Mouse (Mus musculus): Measurements from ENCODE around the gene Rapgef3. TPM values are rescaled to one million over a fixed set of nuclear protein-coding genes. Genes with fewer than 3 reads are reported as not detected.

The Rapgef3 gene
- total and polyA plus RNA-seq, 3 experiments = 2.5 to 3.4 (median 3.2) TPM

GRCm38 (mm10) chr15:97763256-97764049 is 4.3 kb downstream of the Rapgef3 start:
- DNase-seq (ENCODE audit: extremely low read depth) = no peak
- Histone ChIP-seq H3K4me3 (replicated peaks in 1 of 3; ENCODE audit: low read depth in 2 of 3, low read length in 2 of 3, poor library complexity in 1 of 3) (no peak overlapping the region), H3K27ac (ENCODE audit: insufficient read depth, low read depth) (no peak overlapping the region), H3K9ac (ENCODE audit: insufficient read depth, low read depth) (no peak overlapping the region), H3K27me3 (replicated peaks) (peaks cover 3% of the 10 kb centered on the region), H3K4me1 (ENCODE audit: control insufficient read depth in 1 of 2, insufficient read depth in 2 of 2) (peaks cover 27 to 67% of the 10 kb centered on the region in 2 experiments), H3K79me2 (replicated peaks; ENCODE audit: control insufficient read depth, extremely low read depth, insufficient read depth, poor library complexity, severe bottlenecking) (no peaks in the 10 kb centered on the region), H3K9me3 (replicated peaks; ENCODE audit: low read length) (no peaks in the 10 kb centered on the region), H3K4me2 (ENCODE audit: insufficient read depth, low read depth, poor library complexity, severe bottlenecking) (no peak overlapping the region), H3K36me3 (replicated peaks in 1 of 2; ENCODE audit: control insufficient read depth in 1 of 2, insufficient read depth in 1 of 2, low read length in 1 of 2) (peaks cover 7 to 15% of the 10 kb centered on the region in 2 experiments)
- in situ Hi-C loops (cut with MboI; ENCODE audit: low pct_ligation_motif_present, low pct_unique_long_range_greater_than_20kb, low sequenced_read_pairs) = no loop called here
- dilution Hi-C loops (cut with MboI; ENCODE audit: extremely low pct_ligation_motif_present, extremely low pct_unique_long_range_greater_than_20kb, low sequenced_read_pairs) = no loop called here
- TF ChIP-seq MEF2A (IDR thresholded peaks at IDR 0.05; ENCODE audit: borderline replicate concordance, low read depth, low read length) = no peak
- TF ChIP-seq RCOR1 (conservative IDR thresholded peaks at IDR 0.05; ENCODE audit: low read depth, low read length) = no peak
- no peak for TF ChIP-seq EP300 (IDR thresholded peaks at IDR 0.05; ENCODE audit: low read length)
- TF ChIP-seq ELF1 (IDR thresholded peaks at IDR 0.05; ENCODE audit: low read depth, low read length) = no peak
- TF ChIP-seq MAFK (IDR thresholded peaks at IDR 0.05; ENCODE audit: insufficient replicate concordance, low read length) = no peak
- TF ChIP-seq NRF1 (IDR thresholded peaks at IDR 0.05; ENCODE audit: low read depth, low read length) = no peak
- no peak for TF ChIP-seq USF2 (conservative IDR thresholded peaks at IDR 0.05; ENCODE audit: low read depth, low read length)
- TF ChIP-seq ZNF384 (IDR thresholded peaks at IDR 0.05; ENCODE audit: low read depth, low read length) = no peak

DNA sequence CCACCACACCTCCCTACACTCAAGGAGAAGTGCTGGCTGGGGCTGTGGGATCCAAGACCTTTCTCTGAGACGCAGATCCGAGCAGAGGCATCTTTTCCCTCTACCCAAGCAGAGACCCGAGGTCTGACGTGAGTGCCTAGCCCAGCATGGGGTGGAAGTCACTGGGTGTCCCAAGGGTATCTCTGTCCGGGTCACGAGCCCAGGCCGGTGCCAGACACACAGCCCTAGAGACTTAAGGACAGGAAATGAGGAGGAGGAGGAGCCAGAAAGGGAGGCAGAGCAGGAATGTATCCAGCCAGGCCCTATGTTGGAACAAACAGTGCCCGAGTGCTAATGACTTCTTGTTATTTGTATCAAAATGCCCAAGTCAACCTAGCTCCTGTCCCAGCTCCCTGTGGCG is 5.0 kb downstream of the Rapgef3 start:
- H3K27ac ChIP-seq (ENCODE audit: insufficient read depth, low read depth) = no peak overlapping the region
- H3K9me3 ChIP-seq (replicated peaks; ENCODE audit: low read length) = no peaks in the 10 kb centered on the region
- no peak overlapping the region for H3K9ac ChIP-seq (ENCODE audit: insufficient read depth, low read depth)
- TF ChIP-seq CTCF (conservative IDR thresholded peaks at IDR 0.05 in 1 of 2, IDR thresholded peaks at IDR 0.05 in 1 of 2; ENCODE audit: low read depth in 2 of 2, low read length in 2 of 2) (no peak), BHLHE40 (IDR thresholded peaks at IDR 0.05; ENCODE audit: low read depth, low read length) (peak; percentile 54; the same call in 1 of the 2 replicates)
- H3K4me1 ChIP-seq (ENCODE audit: control insufficient read depth in 1 of 2, insufficient read depth in 2 of 2) = peaks cover 27 to 62% of the 10 kb centered on the region in 2 experiments
- H3K27me3 ChIP-seq (replicated peaks) = peaks cover 3% of the 10 kb centered on the region
- H3K79me2 ChIP-seq (replicated peaks; ENCODE audit: control insufficient read depth, extremely low read depth, insufficient read depth, poor library complexity, severe bottlenecking) = no peaks in the 10 kb centered on the region
- dilution Hi-C loops (cut with MboI; ENCODE audit: extremely low pct_ligation_motif_present, extremely low pct_unique_long_range_greater_than_20kb, low sequenced_read_pairs) (no loop called here), in situ Hi-C loops (cut with MboI; ENCODE audit: low pct_ligation_motif_present, low pct_unique_long_range_greater_than_20kb, low sequenced_read_pairs) (no loop called here)
- no peak overlapping the region for H3K4me3 ChIP-seq (replicated peaks in 1 of 3; ENCODE audit: low read depth in 2 of 3, low read length in 2 of 3, poor library complexity in 1 of 3)
- H3K36me3 ChIP-seq (replicated peaks in 1 of 2; ENCODE audit: control insufficient read depth in 1 of 2, insufficient read depth in 1 of 2, low read length in 1 of 2) = peaks cover 7 to 20% of the 10 kb centered on the region in 2 experiments
- no peak overlapping the region for H3K4me2 ChIP-seq (ENCODE audit: insufficient read depth, low read depth, poor library complexity, severe bottlenecking)
- no peak for DNase-seq (ENCODE audit: extremely low read depth)

- peaks cover 22 to 51% of the 10 kb centered on the region in 2 experiments for H3K4me1 ChIP-seq (ENCODE audit: control insufficient read depth in 1 of 2, insufficient read depth in 2 of 2)
- no peaks in the 10 kb centered on the region for H3K27me3 ChIP-seq (replicated peaks)
- H3K4me2 ChIP-seq (ENCODE audit: insufficient read depth, low read depth, poor library complexity, severe bottlenecking) = no peak overlapping the region
- H3K79me2 ChIP-seq (replicated peaks; ENCODE audit: control insufficient read depth, extremely low read depth, insufficient read depth, poor library complexity, severe bottlenecking) = no peaks in the 10 kb centered on the region
- no peak overlapping the region for H3K27ac ChIP-seq (ENCODE audit: insufficient read depth, low read depth)
- dilution Hi-C loops (cut with MboI; ENCODE audit: extremely low pct_ligation_motif_present, extremely low pct_unique_long_range_greater_than_20kb, low sequenced_read_pairs) = no loop called here
- in situ Hi-C loops (cut with MboI; ENCODE audit: low pct_ligation_motif_present, low pct_unique_long_range_greater_than_20kb, low sequenced_read_pairs) = no loop called here
- H3K9ac ChIP-seq (ENCODE audit: insufficient read depth, low read depth) = no peak overlapping the region
- peaks cover 12 to 33% of the 10 kb centered on the region in 2 experiments for H3K36me3 ChIP-seq (replicated peaks in 1 of 2; ENCODE audit: control insufficient read depth in 1 of 2, insufficient read depth in 1 of 2, low read length in 1 of 2)
- no peak for DNase-seq (ENCODE audit: extremely low read depth)
- no peaks in the 10 kb centered on the region for H3K9me3 ChIP-seq (replicated peaks; ENCODE audit: low read length)
- H3K4me3 ChIP-seq (replicated peaks in 1 of 3; ENCODE audit: low read depth in 2 of 3, low read length in 2 of 3, poor library complexity in 1 of 3) = no peak overlapping the region
- TF ChIP-seq ETS1 (conservative IDR thresholded peaks at IDR 0.05; ENCODE audit: low read depth, low read length) (no peak), CHD2 (IDR thresholded peaks at IDR 0.05; ENCODE audit: low read length) (no peak), USF2 (conservative IDR thresholded peaks at IDR 0.05; ENCODE audit: low read depth, low read length) (no peak)
Measured at GRCm38 (mm10) chr15:97761438-97761837, 6.3 kb downstream of the Rapgef3 start.
